Mouse (Mus musculus) small intestine, adult 2 months (tissue): Measurements from ENCODE around the gene Gm28051.

Experiments
- CTCF ChIP-seq: fragments of 200-500 bp; IDR thresholded peaks from 2 replicates; pipeline ENCODE4 v1.5.1; 2012; ENCODE audit warnings: low read depth, mild to moderate bottlenecking, control low read depth, inconsistent platforms, low read length, moderate library complexity, mixed read lengths; ENCODE audit not compliant: insufficient replicate concordance, insufficient read length; ENCODE audit errors: extremely low read depth
- POLR2A ChIP-seq: fragments of 200-500 bp; IDR thresholded peaks from 2 replicates; pipeline ENCODE4 v1.6.1; 2012; ENCODE audit warnings: low read depth, mild to moderate bottlenecking, control low read depth, inconsistent platforms, low read length, moderate library complexity

- TF ChIP-seq CTCF (no peak), POLR2A (no peak)
These were observed 85.4 kb downstream of the Gm28051 start for GRCm38 (mm10) chr12:102672176-102672575.
